Mouse (Mus musculus): ENCODE results near the gene Zfp334. TPM values are rescaled to one million over a fixed set of nuclear protein-coding genes. Genes with fewer than 3 reads are reported as not detected.
A peak's percentile ranks its signal among the peaks of the same experiment; 100 is the strongest.

The Zfp334 gene
- 8.7 TPM in 2 replicates for polyA plus RNA-seq (2014; fragmentation: Nextera tagmentation; extraction: Ambion mirVana)

DNA sequence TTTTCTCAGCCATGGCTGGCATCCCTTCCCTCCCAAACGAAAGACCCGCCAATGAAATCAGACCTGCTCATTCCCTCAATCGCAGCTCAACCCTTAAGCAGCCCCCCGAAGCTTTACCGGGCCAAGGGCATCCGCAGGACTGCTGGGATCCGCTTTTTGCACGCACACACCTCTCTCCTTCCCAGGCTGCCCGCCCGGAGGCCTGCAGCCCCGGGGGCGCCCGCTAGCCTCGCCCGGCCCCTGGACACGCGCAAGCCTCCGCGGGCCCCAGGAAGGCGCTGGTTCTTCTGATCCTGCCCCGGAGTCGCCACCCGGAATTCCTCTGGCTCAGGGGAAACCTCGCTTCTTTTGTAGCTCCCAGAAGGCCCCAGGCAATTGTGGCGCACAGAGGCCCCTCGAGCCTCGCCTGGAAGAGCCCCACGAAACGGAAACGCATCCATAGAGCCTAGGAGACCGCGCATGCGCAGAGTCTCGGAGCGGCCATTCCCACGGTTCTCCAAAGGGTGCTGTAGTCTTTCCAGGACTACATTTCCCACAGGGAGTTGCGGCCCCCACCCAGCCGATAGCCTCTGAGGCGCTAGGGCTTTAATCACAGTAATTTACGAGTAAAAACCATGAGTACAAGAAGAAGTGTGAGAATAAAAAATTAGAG is at the start of gene Zfp334:
Gene Zfp334 (minus strand): TSS at position 416 of the 652 bp plus-strand sequence.
- Histone ChIP-seq H3K9me3 (ENCODE audit: control insufficient read depth, low read length) (no peaks in the 10 kb centered on the region), H3K27ac (replicated peaks; ENCODE audit: low read depth, low read length) (peak within 1 kb of the TSS; percentile 79), H3K27me3 (replicated peaks; ENCODE audit: control insufficient read depth, insufficient read depth, low read length) (no peaks in the 10 kb centered on the region), H3K4me3 (ENCODE audit: low read depth, low read length) (peak within 1 kb of the TSS; percentile 83), H3K36me3 (ENCODE audit: control insufficient read depth, insufficient read depth, low read length) (peaks cover 39% of the 10 kb centered on the region), H3K9ac (ENCODE audit: low read depth, low read length) (peak within 1 kb of the TSS; percentile 95), H3K4me2 (ENCODE audit: low read depth, low read length) (peak within 1 kb of the TSS; percentile 66), H3K4me1 (ENCODE audit: control insufficient read depth, insufficient read depth, low read length) (peaks cover 7% of the 10 kb centered on the region)
- DNase-seq (ENCODE audit: low spot score) (peak; percentile 98), ATAC-seq (ENCODE audit: low read depth) (peak; percentile 94)
- WGBS = under 1% methylated on average over 39 of the region's 40 CpGs

DNA sequence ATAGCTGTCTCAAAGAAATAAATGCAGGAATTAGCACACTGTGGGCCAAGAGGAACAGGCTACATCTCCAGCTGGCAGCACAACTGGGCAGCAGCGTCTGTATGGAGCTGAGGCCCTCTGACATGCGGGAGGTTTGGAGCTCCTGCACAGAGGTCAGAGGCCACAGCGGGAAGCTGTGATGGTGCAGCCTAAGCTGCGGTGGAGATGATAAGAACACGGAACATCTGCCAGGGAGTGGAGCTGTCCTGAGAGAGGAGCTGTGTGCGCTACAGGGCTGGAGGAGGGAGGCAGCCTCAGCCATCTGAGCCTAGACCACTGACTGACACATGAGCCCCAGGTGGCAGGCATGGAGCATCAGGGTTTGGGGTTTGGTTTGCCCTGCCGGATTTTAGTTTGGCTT is 40.6 kb upstream of the Zfp334 start:
- no peak overlapping the region for H3K4me3 ChIP-seq (ENCODE audit: low read depth, low read length)
- no peaks in the 10 kb centered on the region for H3K27me3 ChIP-seq (replicated peaks; ENCODE audit: control insufficient read depth, insufficient read depth, low read length)
- ATAC-seq (ENCODE audit: low read depth) = no peak
- H3K4me1 ChIP-seq (ENCODE audit: control insufficient read depth, insufficient read depth, low read length) = no peaks in the 10 kb centered on the region
- no peaks in the 10 kb centered on the region for H3K9me3 ChIP-seq (ENCODE audit: control insufficient read depth, low read length)
- H3K27ac ChIP-seq (replicated peaks; ENCODE audit: low read depth, low read length) = no peak overlapping the region
- H3K36me3 ChIP-seq (ENCODE audit: control insufficient read depth, insufficient read depth, low read length) = no peaks in the 10 kb centered on the region
- no peak overlapping the region for H3K4me2 ChIP-seq (ENCODE audit: low read depth, low read length)
- no peak for DNase-seq (ENCODE audit: low spot score)
- WGBS = 39% methylated on average over 7 of the region's 7 CpGs
- no peak overlapping the region; the same call in 1 of the 2 replicates for H3K9ac ChIP-seq (ENCODE audit: low read depth, low read length)

DNA sequence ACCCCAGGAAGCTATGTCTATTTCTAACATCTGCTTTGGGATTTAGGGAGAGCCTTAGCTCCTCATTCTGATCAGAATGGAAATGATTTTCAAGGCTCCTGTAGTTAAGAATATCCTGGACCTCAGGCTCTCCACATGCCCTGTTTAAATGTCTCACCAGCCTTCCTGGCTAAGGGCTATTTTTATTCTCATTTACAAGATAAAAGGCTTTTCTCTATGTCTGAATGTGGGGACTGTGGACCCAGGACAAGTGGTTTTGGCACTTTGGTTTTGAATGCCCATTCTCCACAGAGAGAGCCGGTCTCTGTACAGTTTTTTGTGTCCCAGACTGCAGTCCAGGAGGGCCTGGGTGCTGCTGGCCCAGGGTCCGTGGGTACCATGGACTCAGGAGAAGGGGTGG is 32.1 kb upstream of the Zfp334 start:
- ATAC-seq (ENCODE audit: low read depth) (no peak), DNase-seq (ENCODE audit: low spot score) (no peak)
- Histone ChIP-seq H3K27me3 (replicated peaks; ENCODE audit: control insufficient read depth, insufficient read depth, low read length) (no peaks in the 10 kb centered on the region), H3K9ac (ENCODE audit: low read depth, low read length) (no peak overlapping the region), H3K4me1 (ENCODE audit: control insufficient read depth, insufficient read depth, low read length) (peaks cover 12% of the 10 kb centered on the region), H3K9me3 (ENCODE audit: control insufficient read depth, low read length) (no peaks in the 10 kb centered on the region), H3K27ac (replicated peaks; ENCODE audit: low read depth, low read length) (no peak overlapping the region), H3K4me2 (ENCODE audit: low read depth, low read length) (no peak overlapping the region), H3K4me3 (ENCODE audit: low read depth, low read length) (no peak overlapping the region), H3K36me3 (ENCODE audit: control insufficient read depth, insufficient read depth, low read length) (no peaks in the 10 kb centered on the region)
- 72% methylated on average over 2 of the region's 2 CpGs for WGBS

DNA sequence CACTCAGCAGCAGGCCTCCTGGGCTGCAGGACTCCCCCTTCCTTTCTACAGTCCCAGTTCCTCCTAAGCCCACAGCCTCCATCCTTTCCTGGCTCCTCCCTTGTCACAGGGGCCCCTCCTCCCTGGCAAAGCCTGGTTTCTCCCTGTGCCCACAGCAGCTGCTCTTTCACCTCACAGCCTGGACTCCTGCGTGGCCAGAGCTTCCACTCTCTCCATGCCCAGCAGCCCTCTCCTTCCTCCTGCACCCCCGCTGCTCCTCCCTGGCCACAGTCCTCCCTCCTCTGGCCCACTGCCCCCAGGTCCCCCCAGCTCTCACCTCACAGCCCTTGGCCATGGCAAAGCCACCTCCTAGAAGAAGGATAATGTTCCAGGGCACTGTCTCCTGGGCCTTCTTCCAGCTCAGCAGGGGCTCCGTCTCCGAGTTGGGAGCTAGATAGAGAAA is 31.6 kb upstream of the Zfp334 start:
- DNase-seq (ENCODE audit: low spot score) (no peak), ATAC-seq (ENCODE audit: low read depth) (no peak)
- Histone ChIP-seq H3K27ac (replicated peaks; ENCODE audit: low read depth, low read length) (no peak overlapping the region), H3K36me3 (ENCODE audit: control insufficient read depth, insufficient read depth, low read length) (no peaks in the 10 kb centered on the region), H3K9me3 (ENCODE audit: control insufficient read depth, low read length) (no peaks in the 10 kb centered on the region), H3K4me2 (ENCODE audit: low read depth, low read length) (no peak overlapping the region), H3K27me3 (replicated peaks; ENCODE audit: control insufficient read depth, insufficient read depth, low read length) (no peaks in the 10 kb centered on the region), H3K4me1 (ENCODE audit: control insufficient read depth, insufficient read depth, low read length) (peaks cover 17% of the 10 kb centered on the region), H3K9ac (ENCODE audit: low read depth, low read length) (no peak overlapping the region), H3K4me3 (ENCODE audit: low read depth, low read length) (no peak overlapping the region)
- 53% methylated on average over 4 of the region's 4 CpGs for WGBS

DNA sequence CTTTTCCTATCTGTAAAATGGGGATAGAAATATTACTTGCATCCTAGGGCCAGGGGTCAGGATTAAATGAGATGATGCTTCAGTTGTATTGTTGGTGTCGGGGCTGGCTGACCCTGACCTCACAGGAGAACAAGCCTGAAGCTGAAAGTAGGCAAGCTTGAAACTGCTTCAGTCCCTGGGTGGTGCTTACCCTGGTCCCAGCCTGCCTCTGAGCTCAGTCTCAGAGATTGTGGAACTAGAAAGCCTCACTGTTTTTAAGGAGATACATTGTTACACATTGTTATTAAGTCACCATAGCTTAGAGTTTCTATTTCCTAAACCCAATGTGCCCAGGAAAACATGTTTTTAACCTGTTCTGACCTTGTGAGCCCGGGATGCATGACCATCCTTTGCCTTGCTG is 30.5 kb upstream of the Zfp334 start:
- Histone ChIP-seq H3K27ac (replicated peaks; ENCODE audit: low read depth, low read length) (no peak overlapping the region), H3K4me2 (ENCODE audit: low read depth, low read length) (no peak overlapping the region), H3K36me3 (ENCODE audit: control insufficient read depth, insufficient read depth, low read length) (no peaks in the 10 kb centered on the region), H3K4me3 (ENCODE audit: low read depth, low read length) (no peak overlapping the region), H3K9me3 (ENCODE audit: control insufficient read depth, low read length) (no peaks in the 10 kb centered on the region), H3K4me1 (ENCODE audit: control insufficient read depth, insufficient read depth, low read length) (peaks cover 24% of the 10 kb centered on the region), H3K27me3 (replicated peaks; ENCODE audit: control insufficient read depth, insufficient read depth, low read length) (no peaks in the 10 kb centered on the region), H3K9ac (ENCODE audit: low read depth, low read length) (no peak overlapping the region)
- no peak for ATAC-seq (ENCODE audit: low read depth)
- 77% methylated on average over 2 of the region's 2 CpGs for WGBS
- no peak for DNase-seq (ENCODE audit: low spot score)

DNA sequence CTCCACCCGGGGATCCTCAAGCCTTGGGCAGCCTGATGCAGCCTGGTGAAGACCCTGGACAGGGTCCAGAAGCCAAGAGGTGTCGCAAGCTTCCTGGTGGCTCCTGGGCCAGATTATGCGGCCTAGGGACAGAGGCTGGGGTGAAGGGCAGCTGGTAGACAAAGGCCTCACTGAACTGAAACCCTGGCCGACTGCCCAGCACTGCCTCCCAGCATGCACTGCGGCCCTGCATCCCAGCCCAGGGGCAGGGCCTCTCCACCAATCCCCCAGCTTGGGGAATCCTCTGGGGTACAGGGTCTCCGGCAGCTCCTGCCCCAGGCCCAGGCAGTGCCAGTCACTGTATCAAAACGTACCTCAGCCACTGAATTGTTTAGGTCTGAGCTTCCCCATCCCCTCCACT is 29.2 kb upstream of the Zfp334 start:
- no peaks in the 10 kb centered on the region for H3K36me3 ChIP-seq (ENCODE audit: control insufficient read depth, insufficient read depth, low read length)
- no peak for ATAC-seq (ENCODE audit: low read depth)
- peak; percentile 39 for DNase-seq (ENCODE audit: low spot score)
- no peaks in the 10 kb centered on the region for H3K27me3 ChIP-seq (replicated peaks; ENCODE audit: control insufficient read depth, insufficient read depth, low read length)
- H3K27ac ChIP-seq (replicated peaks; ENCODE audit: low read depth, low read length) = no peak overlapping the region
- H3K4me1 ChIP-seq (ENCODE audit: control insufficient read depth, insufficient read depth, low read length) = peaks cover 24% of the 10 kb centered on the region
- WGBS = 35% methylated on average over 6 of the region's 7 CpGs
- H3K9ac ChIP-seq (ENCODE audit: low read depth, low read length) = no peak overlapping the region
- H3K4me2 ChIP-seq (ENCODE audit: low read depth, low read length) = no peak overlapping the region
- no peaks in the 10 kb centered on the region for H3K9me3 ChIP-seq (ENCODE audit: control insufficient read depth, low read length)
- H3K4me3 ChIP-seq (ENCODE audit: low read depth, low read length) = no peak overlapping the region

DNA sequence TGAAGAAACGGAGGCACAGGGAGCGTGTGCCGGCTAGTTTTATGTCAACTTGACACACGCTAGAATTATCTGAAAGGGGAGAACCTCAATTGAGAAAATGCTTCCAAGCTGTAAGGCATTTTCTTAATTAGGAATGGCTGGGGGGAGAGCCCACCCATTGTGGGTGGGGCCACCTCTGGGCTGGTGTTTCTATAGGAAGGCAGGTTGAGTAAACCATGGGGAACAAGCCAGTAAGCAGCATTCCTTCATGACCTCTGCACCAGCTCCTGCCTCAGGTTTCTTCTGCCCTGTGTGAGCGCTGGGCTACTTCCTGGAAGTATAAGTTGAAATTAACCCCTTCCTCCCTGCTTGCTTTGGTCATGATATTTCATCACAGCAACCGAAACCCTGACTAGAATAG is 27.7 kb upstream of the Zfp334 start:
- DNase-seq (ENCODE audit: low spot score) (peak; percentile 27), ATAC-seq (ENCODE audit: low read depth) (no peak)
- no peaks in the 10 kb centered on the region for H3K27me3 ChIP-seq (replicated peaks; ENCODE audit: control insufficient read depth, insufficient read depth, low read length)
- H3K4me3 ChIP-seq (ENCODE audit: low read depth, low read length) = no peak overlapping the region
- no peak overlapping the region for H3K27ac ChIP-seq (replicated peaks; ENCODE audit: low read depth, low read length)
- no peaks in the 10 kb centered on the region for H3K9me3 ChIP-seq (ENCODE audit: control insufficient read depth, low read length)
- no peaks in the 10 kb centered on the region for H3K36me3 ChIP-seq (ENCODE audit: control insufficient read depth, insufficient read depth, low read length)
- no peak overlapping the region for H3K9ac ChIP-seq (ENCODE audit: low read depth, low read length)
- H3K4me1 ChIP-seq (ENCODE audit: control insufficient read depth, insufficient read depth, low read length) = peaks cover 24% of the 10 kb centered on the region
- no peak overlapping the region for H3K4me2 ChIP-seq (ENCODE audit: low read depth, low read length)
- 26% methylated on average over 6 of the region's 6 CpGs for WGBS

DNA sequence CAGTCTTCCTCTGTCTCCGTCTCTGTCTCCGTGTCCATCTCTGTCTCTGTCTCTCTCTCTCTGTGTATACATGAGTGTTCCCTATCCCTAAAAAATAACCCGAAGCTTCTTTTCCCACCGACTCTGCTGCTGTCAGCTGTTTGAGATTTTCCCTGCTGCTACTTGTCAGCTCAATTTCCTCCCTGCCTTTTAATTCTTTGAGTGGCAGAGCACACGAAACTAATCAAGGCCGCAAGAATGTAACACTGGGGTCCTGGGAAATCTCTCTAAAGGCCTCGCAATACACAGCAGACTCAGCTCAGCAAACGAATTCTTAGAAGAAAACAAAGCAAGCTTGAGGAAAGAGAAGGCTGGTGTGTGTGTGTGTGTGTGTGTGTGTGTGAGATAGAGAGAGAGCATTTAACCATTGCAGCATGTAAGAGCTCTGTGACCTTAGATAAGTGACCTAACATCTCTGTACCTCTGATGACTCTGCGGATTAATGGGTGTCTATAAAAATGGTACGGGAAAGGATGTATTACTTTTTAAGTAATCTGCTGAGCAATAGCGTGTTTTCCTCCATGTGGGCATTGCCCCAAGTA is 27.2 kb upstream of the Zfp334 start:
- ATAC-seq (ENCODE audit: low read depth) = no peak
- no peaks in the 10 kb centered on the region for H3K36me3 ChIP-seq (ENCODE audit: control insufficient read depth, insufficient read depth, low read length)
- H3K27ac ChIP-seq (replicated peaks; ENCODE audit: low read depth, low read length) = no peak overlapping the region
- H3K4me2 ChIP-seq (ENCODE audit: low read depth, low read length) = peak overlapping the region; percentile 2
- peak; percentile 62 for DNase-seq (ENCODE audit: low spot score)
- no peaks in the 10 kb centered on the region for H3K9me3 ChIP-seq (ENCODE audit: control insufficient read depth, low read length)
- peaks cover 24% of the 10 kb centered on the region for H3K4me1 ChIP-seq (ENCODE audit: control insufficient read depth, insufficient read depth, low read length)
- no peak overlapping the region for H3K4me3 ChIP-seq (ENCODE audit: low read depth, low read length)
- H3K27me3 ChIP-seq (replicated peaks; ENCODE audit: control insufficient read depth, insufficient read depth, low read length) = no peaks in the 10 kb centered on the region
- H3K9ac ChIP-seq (ENCODE audit: low read depth, low read length) = no peak overlapping the region
- 22% methylated on average over 11 of the region's 11 CpGs for WGBS

DNA sequence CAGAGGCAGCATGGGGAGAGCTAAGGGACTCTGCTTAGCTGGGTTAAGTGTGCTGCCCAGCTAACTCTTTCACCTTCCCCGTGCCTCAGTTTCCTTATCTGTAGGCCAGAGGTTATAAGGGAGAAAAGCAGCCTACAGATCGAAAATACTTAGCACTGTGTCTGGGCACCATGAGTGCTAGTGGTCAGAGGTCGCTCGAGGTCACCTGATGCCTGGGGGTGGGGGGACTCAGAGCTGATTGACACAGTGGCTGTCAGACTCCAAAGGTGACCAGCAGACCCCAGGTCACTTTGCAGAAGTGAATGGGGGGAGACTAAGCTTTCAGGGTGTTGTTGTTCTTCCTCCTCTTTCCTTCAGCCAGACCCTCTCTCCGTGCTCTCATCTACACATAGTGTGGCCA is 26.3 kb upstream of the Zfp334 start:
- WGBS = 56% methylated on average over 5 of the region's 5 CpGs
- H3K27ac ChIP-seq (replicated peaks; ENCODE audit: low read depth, low read length) = no peak overlapping the region
- no peaks in the 10 kb centered on the region for H3K36me3 ChIP-seq (ENCODE audit: control insufficient read depth, insufficient read depth, low read length)
- ATAC-seq (ENCODE audit: low read depth) (no peak), DNase-seq (ENCODE audit: low spot score) (no peak)
- H3K4me1 ChIP-seq (ENCODE audit: control insufficient read depth, insufficient read depth, low read length) = peaks cover 24% of the 10 kb centered on the region
- H3K4me3 ChIP-seq (ENCODE audit: low read depth, low read length) = no peak overlapping the region
- no peak overlapping the region for H3K9ac ChIP-seq (ENCODE audit: low read depth, low read length)
- H3K4me2 ChIP-seq (ENCODE audit: low read depth, low read length) = no peak overlapping the region
- H3K27me3 ChIP-seq (replicated peaks; ENCODE audit: control insufficient read depth, insufficient read depth, low read length) = no peaks in the 10 kb centered on the region
- no peaks in the 10 kb centered on the region for H3K9me3 ChIP-seq (ENCODE audit: control insufficient read depth, low read length)
